Mouse (Mus musculus) urinary bladder, postnatal 36 days (tissue): Measurements from ENCODE around the gene Senp2.
A peak's percentile ranks its signal among the peaks of the same experiment; 100 is the strongest.

ENCODE experiments used
- DNase-seq, 2 experiments: peaks; one replicate each; pipeline ENCODE4 v3.0.0; 2022; ENCODE audit warnings: low spot score in 2 of 2, mixed read lengths in 1 of 2

Senp2 gene

GRCm38 (mm10) chr16:22022122-22022521 lies 12.8 kb downstream of the Senp2 start:
- DNase-seq: no peak

- no peak for DNase-seq
Measured at GRCm38 (mm10) chr16:22027474-22027873, 18.2 kb downstream of the Senp2 start.

- DNase-seq: no peak
Measured at GRCm38 (mm10) chr16:22038554-22038953, 29.3 kb downstream of the Senp2 start.

GRCm38 (mm10) chr16:22039978-22040377 lies 30.7 kb downstream of the Senp2 start:
- no peak for DNase-seq

- DNase-seq: no peak
Measured at GRCm38 (mm10) chr16:22043830-22044229, 34.5 kb downstream of the Senp2 start.

- DNase-seq: no peak
Measured at GRCm38 (mm10) chr16:22045930-22046329, 36.6 kb downstream of the Senp2 start.

- DNase-seq: no peak
Measured at GRCm38 (mm10) chr16:22046739-22047366, 37.6 kb downstream of the Senp2 start.

- no peak for DNase-seq
Measured at GRCm38 (mm10) chr16:22053411-22053810, 44.1 kb downstream of the Senp2 start.

- DNase-seq: no peak
Measured at GRCm38 (mm10) chr16:22057498-22057897, 48.2 kb downstream of the Senp2 start.

GRCm38 (mm10) chr16:22058871-22059270 lies 49.6 kb downstream of the Senp2 start:
- no peak for DNase-seq

GRCm38 (mm10) chr16:22060416-22060815 lies 51.1 kb downstream of the Senp2 start:
- DNase-seq: no peak

GRCm38 (mm10) chr16:22061555-22062160 lies 52.4 kb downstream of the Senp2 start:
- no peak for DNase-seq

- DNase-seq: no peak
Measured at GRCm38 (mm10) chr16:22062284-22062683, 53.0 kb downstream of the Senp2 start.

GRCm38 (mm10) chr16:22065536-22065935 lies 56.3 kb downstream of the Senp2 start:
- DNase-seq: no peak

GRCm38 (mm10) chr16:22067406-22067805 lies 58.1 kb downstream of the Senp2 start:
- DNase-seq: no peak

GRCm38 (mm10) chr16:22071361-22071760 lies 62.1 kb downstream of the Senp2 start:
- no peak for DNase-seq

- DNase-seq: no peak
Measured at GRCm38 (mm10) chr16:22075067-22075466, 65.8 kb downstream of the Senp2 start.

- DNase-seq: no peak
Measured at GRCm38 (mm10) chr16:22075829-22076619, 66.7 kb downstream of the Senp2 start.

GRCm38 (mm10) chr16:22076620-22076941 lies 67.3 kb downstream of the Senp2 start:
- DNase-seq: peak; percentile 47 to 78

- DNase-seq: no peak
Measured at GRCm38 (mm10) chr16:22080125-22080710, 70.9 kb downstream of the Senp2 start.

- DNase-seq: no peak
Measured at GRCm38 (mm10) chr16:22085411-22085810, 76.1 kb downstream of the Senp2 start.

GRCm38 (mm10) chr16:22091255-22091783 lies 82.0 kb downstream of the Senp2 start:
- DNase-seq: no peak
